Mouse (Mus musculus): Measurements from ENCODE around the gene Lce6a. TPM values are rescaled to one million over a fixed set of nuclear protein-coding genes. Genes with fewer than 3 reads are reported as not detected.

The Lce6a gene
- polyA plus RNA-seq (2015; fragmentation: Nextera tagmentation; extraction: Ambion mirVana): 7.3 TPM in 2 replicates

DNA sequence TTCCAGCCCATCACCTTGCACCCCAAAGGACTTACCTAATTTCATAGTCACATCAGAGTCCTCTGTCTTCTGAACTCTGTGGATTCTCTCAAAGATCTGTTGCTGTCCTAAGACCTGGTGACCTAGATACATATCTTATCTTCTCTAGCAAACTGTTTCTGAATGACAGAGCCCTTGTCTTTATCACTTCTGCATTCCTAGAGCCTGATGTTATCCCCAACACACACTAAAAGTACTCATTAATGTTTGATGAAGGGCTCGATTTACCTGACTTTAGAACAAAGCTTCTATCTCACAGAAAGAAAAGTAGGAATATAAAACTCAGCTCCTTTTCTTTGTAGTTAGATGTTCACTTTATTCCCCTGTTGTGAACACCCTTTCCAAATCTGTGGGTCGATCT, at the start of gene Lce6a:
Lce6a (minus strand) TSS at position 101 of the 400 bp plus-strand sequence.
- no peak within 1 kb of the TSS for H3K4me3 ChIP-seq (replicated peaks)

GRCm38 (mm10) chr3:92670215-92670614, 48.8 kb upstream of the Lce6a start, which contains the start of gene Lce1a2:
Lce1a2 (minus strand) TSS chr3:92670315.
- H3K4me3 ChIP-seq (replicated peaks): no peak within 1 kb of the TSS
- no peaks in the 10 kb centered on the region for H3K27me3 ChIP-seq
- no peak within 1 kb of the TSS for H3K27ac ChIP-seq (replicated peaks)
- no peak for ATAC-seq (ENCODE audit: insufficient number of reproducible peaks, low FRiP score, low TSS enrichment, low read depth)
- no peak within 1 kb of the TSS for H3K4me2 ChIP-seq (replicated peaks)
- H3K4me1 ChIP-seq: no peaks in the 10 kb centered on the region
- H3K36me3 ChIP-seq: no peaks in the 10 kb centered on the region
- no peaks in the 10 kb centered on the region for H3K9me3 ChIP-seq (replicated peaks)
- H3K9ac ChIP-seq: no peak within 1 kb of the TSS

More for the DNA sequence above, at the start of gene Lce6a:
- Histone ChIP-seq H3K4me1 (no peaks in the 10 kb centered on the region), H3K9me3 (replicated peaks) (no peaks in the 10 kb centered on the region), H3K36me3 (no peaks in the 10 kb centered on the region), H3K27ac (replicated peaks) (no peak within 1 kb of the TSS), H3K9ac (no peak within 1 kb of the TSS), H3K4me2 (replicated peaks) (no peak within 1 kb of the TSS), H3K27me3 (no peaks in the 10 kb centered on the region)
- WGBS: 79% methylated on average over 2 of the region's 2 CpGs
- no peak for ATAC-seq (ENCODE audit: insufficient number of reproducible peaks, low FRiP score, low TSS enrichment, low read depth)

- no peak for ATAC-seq (ENCODE audit: insufficient number of reproducible peaks, low FRiP score, low TSS enrichment, low read depth)
- Histone ChIP-seq H3K9me3 (replicated peaks) (no peaks in the 10 kb centered on the region), H3K36me3 (no peaks in the 10 kb centered on the region), H3K4me1 (no peaks in the 10 kb centered on the region), H3K27ac (replicated peaks) (no peak within 1 kb of the TSS), H3K4me3 (replicated peaks) (no peak within 1 kb of the TSS), H3K9ac (no peak within 1 kb of the TSS), H3K27me3 (no peaks in the 10 kb centered on the region), H3K4me2 (replicated peaks) (no peak within 1 kb of the TSS)
Observed at GRCm38 (mm10) chr3:92656826-92657225, 35.4 kb upstream of the Lce6a start, which contains the start of gene Lce1b. Lce1b (minus strand) TSS chr3:92656926.

GRCm38 (mm10) chr3:92648207-92648606, 26.7 kb upstream of the Lce6a start, which contains the start of gene Lce1a1:
Lce1a1 (minus strand) TSS chr3:92648307.
- WGBS: 81% methylated on average over 1 of the region's 1 CpGs
- H3K4me1 ChIP-seq: no peaks in the 10 kb centered on the region
- H3K27ac ChIP-seq (replicated peaks): no peak within 1 kb of the TSS
- H3K9me3 ChIP-seq (replicated peaks): no peaks in the 10 kb centered on the region
- no peak within 1 kb of the TSS for H3K4me2 ChIP-seq (replicated peaks)
- no peak for ATAC-seq (ENCODE audit: insufficient number of reproducible peaks, low FRiP score, low TSS enrichment, low read depth)
- H3K36me3 ChIP-seq: no peaks in the 10 kb centered on the region
- H3K4me3 ChIP-seq (replicated peaks): no peak within 1 kb of the TSS
- H3K9ac ChIP-seq: no peak within 1 kb of the TSS
- no peaks in the 10 kb centered on the region for H3K27me3 ChIP-seq

DNA sequence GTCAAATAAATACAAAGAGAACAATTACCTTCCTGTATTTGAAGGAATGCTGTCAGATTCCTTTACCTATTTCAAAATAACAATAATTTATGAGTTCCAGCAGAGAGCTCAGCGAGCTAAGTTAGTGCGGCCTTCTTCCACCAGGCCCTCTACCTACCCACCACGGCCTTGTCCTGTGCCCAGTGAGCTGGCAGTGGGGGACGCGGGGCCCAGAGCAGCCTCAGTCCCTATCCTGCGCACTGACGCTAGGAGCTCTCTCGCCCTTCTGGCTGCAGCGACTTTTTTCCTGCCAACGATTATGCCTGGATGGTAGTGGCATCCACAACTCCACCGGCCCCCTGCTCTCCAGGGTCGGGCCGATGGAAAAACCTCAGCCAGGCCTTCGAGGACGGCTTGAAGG, 18.4 kb upstream of the Lce6a start:
- no peak overlapping the region for H3K27ac ChIP-seq (replicated peaks)
- no peaks in the 10 kb centered on the region for H3K4me1 ChIP-seq
- H3K4me2 ChIP-seq (replicated peaks): no peak overlapping the region
- WGBS: 93% methylated on average over 15 of the region's 15 CpGs
- no peaks in the 10 kb centered on the region for H3K27me3 ChIP-seq
- no peak for ATAC-seq (ENCODE audit: insufficient number of reproducible peaks, low FRiP score, low TSS enrichment, low read depth)
- no peaks in the 10 kb centered on the region for H3K36me3 ChIP-seq
- no peak overlapping the region for H3K4me3 ChIP-seq (replicated peaks)
- H3K9me3 ChIP-seq (replicated peaks): no peaks in the 10 kb centered on the region
- no peak overlapping the region for H3K9ac ChIP-seq

GRCm38 (mm10) chr3:92638653-92638991, 17.2 kb upstream of the Lce6a start:
- H3K36me3 ChIP-seq: no peaks in the 10 kb centered on the region
- no peak for ATAC-seq (ENCODE audit: insufficient number of reproducible peaks, low FRiP score, low TSS enrichment, low read depth)
- 71% methylated on average over 3 of the region's 3 CpGs for WGBS
- H3K4me1 ChIP-seq: no peaks in the 10 kb centered on the region
- no peak overlapping the region for H3K4me2 ChIP-seq (replicated peaks)
- H3K9me3 ChIP-seq (replicated peaks): no peaks in the 10 kb centered on the region
- H3K9ac ChIP-seq: no peak overlapping the region
- H3K27me3 ChIP-seq: no peaks in the 10 kb centered on the region
- no peak overlapping the region for H3K4me3 ChIP-seq (replicated peaks)
- H3K27ac ChIP-seq (replicated peaks): no peak overlapping the region

GRCm38 (mm10) chr3:92637745-92638652, 16.5 kb upstream of the Lce6a start:
- 39% methylated on average over 1 of the region's 1 CpGs for WGBS
- no peaks in the 10 kb centered on the region for H3K4me1 ChIP-seq
- no peak for ATAC-seq (ENCODE audit: insufficient number of reproducible peaks, low FRiP score, low TSS enrichment, low read depth)
- H3K36me3 ChIP-seq: no peaks in the 10 kb centered on the region
- H3K4me3 ChIP-seq (replicated peaks): no peak overlapping the region
- H3K27ac ChIP-seq (replicated peaks): no peak overlapping the region
- no peaks in the 10 kb centered on the region for H3K9me3 ChIP-seq (replicated peaks)
- H3K4me2 ChIP-seq (replicated peaks): no peak overlapping the region
- no peaks in the 10 kb centered on the region for H3K27me3 ChIP-seq
- no peak overlapping the region for H3K9ac ChIP-seq

- 50% methylated on average over 1 of the region's 1 CpGs for WGBS
- H3K27me3 ChIP-seq: no peaks in the 10 kb centered on the region
- no peak overlapping the region for H3K4me3 ChIP-seq (replicated peaks)
- H3K4me1 ChIP-seq: no peaks in the 10 kb centered on the region
- H3K9ac ChIP-seq: no peak overlapping the region
- H3K9me3 ChIP-seq (replicated peaks): no peaks in the 10 kb centered on the region
- H3K27ac ChIP-seq (replicated peaks): no peak overlapping the region
- no peak for ATAC-seq (ENCODE audit: insufficient number of reproducible peaks, low FRiP score, low TSS enrichment, low read depth)
- no peak overlapping the region for H3K4me2 ChIP-seq (replicated peaks)
- H3K36me3 ChIP-seq: no peaks in the 10 kb centered on the region
Observed at GRCm38 (mm10) chr3:92609804-92610203, 11.7 kb downstream of the Lce6a start.

- ATAC-seq (ENCODE audit: insufficient number of reproducible peaks, low FRiP score, low TSS enrichment, low read depth): no peak
Observed at GRCm38 (mm10) chr3:92607392-92607791, 14.1 kb downstream of the Lce6a start, which contains the start of gene 2210017I01Rik. 2210017I01Rik (minus strand) TSS chr3:92607492.

DNA sequence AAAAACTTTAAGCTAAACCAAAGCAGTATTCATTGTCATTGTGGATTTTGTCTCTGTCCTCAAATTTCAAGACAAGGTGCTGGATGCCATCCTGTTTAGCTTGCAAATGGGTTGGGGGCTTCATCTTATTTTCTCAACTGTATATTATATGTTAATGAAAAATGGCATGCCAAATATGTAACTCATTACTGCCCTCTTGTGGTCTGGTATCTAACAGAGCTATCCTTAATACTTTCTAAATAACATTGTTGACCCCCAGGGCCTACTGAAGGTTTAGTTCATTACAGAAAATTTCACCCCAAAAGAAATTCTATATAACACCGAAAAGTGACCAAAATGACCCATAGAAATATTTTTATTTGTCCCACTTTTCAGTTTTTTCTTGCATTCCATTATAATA, 19.3 kb downstream of the Lce6a start:
- H3K9me3 ChIP-seq (replicated peaks): peaks cover 3% of the 10 kb centered on the region; the same call in 1 of the 2 replicates
- no peak overlapping the region for H3K27ac ChIP-seq (replicated peaks)
- H3K36me3 ChIP-seq: no peaks in the 10 kb centered on the region
- whole genome bisulfite sequencing: 52% methylated on average over 1 of the region's 1 CpGs
- H3K27me3 ChIP-seq: no peaks in the 10 kb centered on the region
- no peak overlapping the region for H3K9ac ChIP-seq
- no peak overlapping the region for H3K4me2 ChIP-seq (replicated peaks)
- no peak overlapping the region for H3K4me3 ChIP-seq (replicated peaks)
- no peaks in the 10 kb centered on the region for H3K4me1 ChIP-seq
- no peak for ATAC-seq (ENCODE audit: insufficient number of reproducible peaks, low FRiP score, low TSS enrichment, low read depth)

More at GRCm38 (mm10) chr3:92607392-92607791, 14.1 kb downstream of the Lce6a start, which contains the start of gene 2210017I01Rik:
- H3K9ac ChIP-seq: no peak within 1 kb of the TSS
- H3K27me3 ChIP-seq: no peaks in the 10 kb centered on the region
- no peaks in the 10 kb centered on the region for H3K9me3 ChIP-seq (replicated peaks)
- no peaks in the 10 kb centered on the region for H3K36me3 ChIP-seq
- H3K4me1 ChIP-seq: no peaks in the 10 kb centered on the region
- H3K27ac ChIP-seq (replicated peaks): no peak within 1 kb of the TSS
- no peak within 1 kb of the TSS for H3K4me2 ChIP-seq (replicated peaks)
- no peak within 1 kb of the TSS for H3K4me3 ChIP-seq (replicated peaks)

- 31% methylated on average over 1 of the region's 1 CpGs for WGBS
- H3K4me2 ChIP-seq (replicated peaks): no peak overlapping the region
- H3K27ac ChIP-seq (replicated peaks): no peak overlapping the region
- no peaks in the 10 kb centered on the region for H3K27me3 ChIP-seq
- ATAC-seq (ENCODE audit: insufficient number of reproducible peaks, low FRiP score, low TSS enrichment, low read depth): no peak
- H3K9me3 ChIP-seq (replicated peaks): peaks cover 3% of the 10 kb centered on the region; the same call in 1 of the 2 replicates
- H3K4me3 ChIP-seq (replicated peaks): no peak overlapping the region
- no peaks in the 10 kb centered on the region for H3K4me1 ChIP-seq
- H3K9ac ChIP-seq: no peak overlapping the region
- no peaks in the 10 kb centered on the region for H3K36me3 ChIP-seq
Observed at GRCm38 (mm10) chr3:92600456-92600855, 21.0 kb downstream of the Lce6a start.

- no peak for ATAC-seq (ENCODE audit: insufficient number of reproducible peaks, low FRiP score, low TSS enrichment, low read depth)
Observed at GRCm38 (mm10) chr3:92599973-92600372, 21.5 kb downstream of the Lce6a start.

More at GRCm38 (mm10) chr3:92599973-92600372, 21.5 kb downstream of the Lce6a start:
- Histone ChIP-seq H3K36me3 (no peaks in the 10 kb centered on the region), H3K9me3 (replicated peaks) (peaks cover 3% of the 10 kb centered on the region; the same call in 1 of the 2 replicates), H3K4me3 (replicated peaks) (no peak overlapping the region), H3K9ac (no peak overlapping the region), H3K27me3 (no peaks in the 10 kb centered on the region), H3K4me2 (replicated peaks) (no peak overlapping the region), H3K4me1 (no peaks in the 10 kb centered on the region), H3K27ac (replicated peaks) (no peak overlapping the region)

Data from embryonic facial prominence, embryonic 15.5 days (tissue).